Mouse (Mus musculus) hindbrain, embryonic 14.5 days (tissue): Measurements from ENCODE around the gene Dgkg. TPM values are rescaled to one million over a fixed set of nuclear protein-coding genes. Genes with fewer than 3 reads are reported as not detected.

Source experiments
- ATAC-seq: fragments of 200-750 bp; cut with Nextera tagmentation; 2 replicates; pipeline ENCODE4 v1.8.0; 2017; ENCODE audit warnings: moderate number of reproducible peaks, mild to moderate bottlenecking, moderate TSS enrichment, moderate library complexity; ENCODE audit not compliant: low FRiP score
- DNase-seq: peaks from one replicate; pipeline ENCODE4 v3.0.0-alpha.2; 2015; ENCODE audit warnings: low spot score
- H3K27ac ChIP-seq: fragments of 300-500 bp; sonication (generic); 2 replicates; pipeline ENCODE4 v1.5.1; 2014; ENCODE audit warnings: mild to moderate bottlenecking, moderate library complexity
- H3K27me3 ChIP-seq: fragments of 300-500 bp; sonication (generic); 2 replicates; pipeline ENCODE4 v1.6.1; 2014; ENCODE audit warnings: mild to moderate bottlenecking, low read length, mixed read lengths; ENCODE audit not compliant: control insufficient read depth, insufficient read depth
- H3K36me3 ChIP-seq: fragments of 300-500 bp; sonication (generic); replicated peaks from 2 replicates; pipeline ENCODE4 v1.6.1; 2014; ENCODE audit not compliant: control insufficient read depth, insufficient read depth
- H3K4me1 ChIP-seq: fragments of 300-500 bp; sonication (generic); replicated peaks from 2 replicates; pipeline ENCODE4 v1.6.1; 2014; ENCODE audit warnings: antibody characterized with exemption, low read length, mixed read lengths; ENCODE audit not compliant: control insufficient read depth, insufficient read depth
- H3K4me2 ChIP-seq: fragments of 300-500 bp; sonication (generic); replicated peaks from 2 replicates; pipeline ENCODE4 v1.6.1; 2014; ENCODE audit warnings: mild to moderate bottlenecking, moderate library complexity
- H3K4me3 ChIP-seq: fragments of 300-500 bp; sonication (generic); replicated peaks from 2 replicates; pipeline ENCODE4 v1.5.1; 2014; ENCODE audit warnings: mild to moderate bottlenecking, low read length
- H3K9ac ChIP-seq: fragments of 300-500 bp; sonication (generic); 2 replicates; pipeline ENCODE4 v1.6.1; 2014
- H3K9me3 ChIP-seq: fragments of 300-500 bp; sonication (generic); 2 replicates; pipeline ENCODE4 v1.6.1; 2016; ENCODE audit warnings: low read length; ENCODE audit not compliant: control insufficient read depth
- WGBS: fragments of 180-500 bp; shearing (Covaris S2); extraction: QIAGEN DNeasy Blood & Tissue Kit; methylation state at CpG from one replicate; pipeline ENCODE4 v1.1.7; 2014; 5-methylcytosine and 5-hydroxymethylcytosine counted together
- polyA plus RNA-seq: library from polyadenylated mRNA; unstranded; fragments of >200 nt; fragmentation: Nextera tagmentation; extraction: Ambion mirVana; gene quantifications from 2 replicates; pipeline ENCODE4 v1.2.1, GENCODE M21; 2014

Dgkg gene
- polyA plus RNA-seq, 1 experiment from 2014 or later, result 2.8 TPM

DNA sequence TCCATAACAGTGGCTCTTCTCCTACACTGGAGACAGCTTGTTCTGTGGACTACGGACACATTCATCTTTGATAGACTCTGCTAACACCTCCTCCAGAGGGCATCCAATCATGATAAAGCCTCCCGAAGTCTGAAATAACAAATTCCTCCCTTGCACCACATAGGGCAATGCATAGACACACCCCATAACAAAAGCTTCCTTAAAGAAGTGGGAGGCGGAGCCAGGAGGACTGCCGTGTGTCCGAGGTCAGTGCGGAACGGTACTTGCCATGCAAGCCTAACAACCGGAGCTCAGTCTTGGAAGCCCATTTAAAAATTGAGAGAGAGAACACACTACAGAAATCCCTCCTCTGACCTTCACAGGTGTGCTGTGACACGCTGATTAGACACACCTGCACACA lies 126.0 kb downstream of the Dgkg start:
- H3K4me1 ChIP-seq, result no peaks in the 10 kb centered on the region
- WGBS, result 82% methylated on average over 9 of the region's 9 CpGs

GRCm38 (mm10) chr16:22527499-22527939 lies 129.5 kb downstream of the Dgkg start:
- DNase-seq, result no peak
- Histone ChIP-seq H3K36me3 (no peaks in the 10 kb centered on the region), H3K27ac (no peak overlapping the region), H3K9ac (no peak overlapping the region), H3K4me3 (no peak overlapping the region), H3K4me2 (no peak overlapping the region), H3K4me1 (no peaks in the 10 kb centered on the region), H3K9me3 (no peaks in the 10 kb centered on the region), H3K27me3 (no peaks in the 10 kb centered on the region)
- 16% methylated on average over 5 of the region's 5 CpGs for WGBS
- ATAC-seq, result peak; percentile 21; the same call in 1 of the 2 replicates

More for the DNA sequence above, 126.0 kb downstream of the Dgkg start:
- no peak overlapping the region for H3K9ac ChIP-seq
- no peak overlapping the region for H3K4me3 ChIP-seq
- DNase-seq, result no peak
- no peaks in the 10 kb centered on the region for H3K27me3 ChIP-seq
- H3K9me3 ChIP-seq, result no peaks in the 10 kb centered on the region
- no peaks in the 10 kb centered on the region for H3K36me3 ChIP-seq
- no peak overlapping the region for H3K27ac ChIP-seq
- no peak for ATAC-seq
- no peak overlapping the region for H3K4me2 ChIP-seq

- 91% methylated on average over 4 of the region's 4 CpGs for WGBS
These were observed 130.6 kb downstream of the Dgkg start for GRCm38 (mm10) chr16:22526386-22526785.

GRCm38 (mm10) chr16:22517431-22518384 lies 139.3 kb downstream of the Dgkg start:
- ATAC-seq (peak; percentile 87), DNase-seq (peak; percentile 50)
- H3K27me3 ChIP-seq, result no peaks in the 10 kb centered on the region
- H3K36me3 ChIP-seq, result no peaks in the 10 kb centered on the region
- H3K4me3 ChIP-seq, result no peak overlapping the region
- H3K9ac ChIP-seq, result no peak overlapping the region
- no peaks in the 10 kb centered on the region for H3K9me3 ChIP-seq
- no peak overlapping the region for H3K4me2 ChIP-seq
- H3K27ac ChIP-seq, result 0 out of 2 replicates have a peak overlapping the region, but pooled peaks have one; percentile 20
- WGBS, result 11% methylated on average over 20 of the region's 20 CpGs
- peaks cover 11% of the 10 kb centered on the region for H3K4me1 ChIP-seq

More at GRCm38 (mm10) chr16:22526386-22526785, 130.6 kb downstream of the Dgkg start:
- H3K9ac ChIP-seq, result no peak overlapping the region
- ATAC-seq, result no peak
- no peaks in the 10 kb centered on the region for H3K27me3 ChIP-seq
- no peak for DNase-seq
- H3K4me3 ChIP-seq, result no peak overlapping the region
- no peaks in the 10 kb centered on the region for H3K4me1 ChIP-seq
- no peak overlapping the region for H3K4me2 ChIP-seq
- H3K9me3 ChIP-seq, result no peaks in the 10 kb centered on the region
- no peak overlapping the region for H3K27ac ChIP-seq
- no peaks in the 10 kb centered on the region for H3K36me3 ChIP-seq

GRCm38 (mm10) chr16:22515476-22515875 lies 141.5 kb downstream of the Dgkg start:
- Histone ChIP-seq H3K4me1 (peaks cover 11% of the 10 kb centered on the region), H3K9ac (no peak overlapping the region), H3K27ac (no peak overlapping the region), H3K27me3 (no peaks in the 10 kb centered on the region), H3K4me2 (no peak overlapping the region), H3K36me3 (no peaks in the 10 kb centered on the region), H3K4me3 (no peak overlapping the region), H3K9me3 (no peaks in the 10 kb centered on the region)
- WGBS, result 49% methylated on average over 5 of the region's 5 CpGs
- ATAC-seq (no peak), DNase-seq (no peak)

- H3K9me3 ChIP-seq, result no peaks in the 10 kb centered on the region
- 52% methylated on average over 9 of the region's 9 CpGs for WGBS
- no peaks in the 10 kb centered on the region for H3K27me3 ChIP-seq
- no peak for DNase-seq
- no peak overlapping the region for H3K9ac ChIP-seq
- no peaks in the 10 kb centered on the region for H3K4me1 ChIP-seq
- no peak overlapping the region for H3K4me3 ChIP-seq
- ATAC-seq, result no peak
- no peak overlapping the region for H3K27ac ChIP-seq
- H3K4me2 ChIP-seq, result no peak overlapping the region
- no peaks in the 10 kb centered on the region for H3K36me3 ChIP-seq
These were observed 146.0 kb downstream of the Dgkg start for GRCm38 (mm10) chr16:22510861-22511637.

DNA sequence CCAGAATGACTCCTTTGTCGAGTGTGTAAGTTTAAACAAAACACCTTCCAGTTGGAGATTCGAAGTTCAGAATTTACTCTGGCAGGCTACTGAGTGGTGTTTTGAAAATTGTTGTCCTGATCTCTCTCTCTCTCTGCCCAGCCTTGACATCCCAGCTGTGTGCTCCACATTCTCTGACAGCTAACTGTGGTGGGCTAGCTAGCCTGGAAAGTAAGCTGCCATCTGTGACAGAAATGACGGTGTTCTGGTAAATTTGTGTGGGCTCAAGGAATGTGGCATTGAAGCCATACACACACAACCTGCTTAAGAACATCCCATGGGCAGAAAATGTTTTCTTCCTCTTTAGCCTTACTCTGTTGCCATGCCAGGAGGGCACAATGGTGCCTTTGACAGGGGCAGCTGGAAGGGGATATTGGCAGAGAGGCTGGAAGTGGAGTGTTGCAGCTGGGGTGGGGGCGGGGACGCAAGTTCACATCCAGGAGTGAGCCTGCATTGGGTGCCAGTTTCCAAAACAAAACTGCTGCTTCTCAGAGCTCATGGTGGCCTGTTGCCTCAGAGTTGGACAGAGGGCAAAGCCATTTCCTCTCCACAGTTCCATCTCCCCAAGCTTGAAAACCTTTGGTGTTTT lies 148.0 kb downstream of the Dgkg start:
- no peaks in the 10 kb centered on the region for H3K9me3 ChIP-seq
- no peaks in the 10 kb centered on the region for H3K36me3 ChIP-seq
- no peak overlapping the region for H3K4me3 ChIP-seq
- WGBS, result 83% methylated on average over 5 of the region's 5 CpGs
- no peak overlapping the region for H3K4me2 ChIP-seq
- ATAC-seq, result no peak
- DNase-seq, result peak; percentile 38
- H3K27me3 ChIP-seq, result no peaks in the 10 kb centered on the region
- no peak overlapping the region for H3K9ac ChIP-seq
- no peaks in the 10 kb centered on the region for H3K4me1 ChIP-seq
- no peak overlapping the region for H3K27ac ChIP-seq

DNA sequence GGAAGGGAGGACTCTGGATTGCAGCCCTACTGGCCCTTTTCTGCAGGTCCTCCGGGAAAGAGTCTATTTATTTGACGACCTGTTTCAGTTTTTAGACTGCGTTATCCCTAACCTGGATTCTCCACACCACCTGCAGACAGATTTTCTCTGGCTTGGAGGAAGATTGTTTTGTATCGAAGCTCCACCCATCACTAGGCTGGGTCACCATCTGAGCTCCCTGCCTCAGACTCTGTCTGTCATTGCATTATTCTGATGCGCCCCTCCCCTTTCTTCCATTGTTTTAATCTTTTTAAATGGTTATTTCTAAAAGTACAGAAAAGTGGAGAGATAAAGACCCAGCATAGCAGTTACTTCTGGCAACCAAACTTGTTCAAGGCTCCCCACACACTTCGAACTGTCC lies 151.4 kb downstream of the Dgkg start:
- H3K27ac ChIP-seq, result no peak overlapping the region
- no peak for ATAC-seq

DNA sequence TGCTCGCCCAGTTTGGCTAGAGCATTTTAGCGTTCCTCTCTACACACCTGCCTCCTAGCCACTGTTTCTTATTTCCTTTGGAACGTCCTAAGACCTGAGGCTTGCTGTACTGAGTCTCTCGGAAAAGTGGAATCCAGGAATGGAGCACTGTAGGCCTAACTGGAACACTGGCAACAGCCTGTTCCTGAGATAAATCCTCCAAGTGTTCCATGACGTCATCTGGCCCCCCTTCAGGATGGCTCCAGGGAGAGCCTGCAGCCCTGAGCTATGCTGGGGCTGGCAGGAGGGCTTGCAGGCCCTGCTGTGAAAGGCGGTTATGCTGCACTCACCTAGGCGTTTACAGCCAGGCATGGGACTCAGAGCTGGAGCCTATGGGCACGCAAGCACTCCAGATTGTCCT lies 152.2 kb downstream of the Dgkg start:
- Histone ChIP-seq H3K4me3 (no peak overlapping the region), H3K27ac (no peak overlapping the region), H3K9me3 (no peaks in the 10 kb centered on the region), H3K4me2 (no peak overlapping the region), H3K27me3 (no peaks in the 10 kb centered on the region), H3K9ac (no peak overlapping the region), H3K4me1 (no peaks in the 10 kb centered on the region), H3K36me3 (no peaks in the 10 kb centered on the region)
- no peak for DNase-seq
- ATAC-seq, result 0 out of 2 replicates have a peak, but pooled peaks have one; percentile 14
- 39% methylated on average over 8 of the region's 8 CpGs for WGBS

More for the DNA sequence above, 151.4 kb downstream of the Dgkg start:
- no peaks in the 10 kb centered on the region for H3K36me3 ChIP-seq
- no peaks in the 10 kb centered on the region for H3K27me3 ChIP-seq
- no peaks in the 10 kb centered on the region for H3K9me3 ChIP-seq
- H3K4me2 ChIP-seq, result no peak overlapping the region
- H3K9ac ChIP-seq, result no peak overlapping the region
- WGBS, result 46% methylated on average over 6 of the region's 6 CpGs
- no peak for DNase-seq
- H3K4me3 ChIP-seq, result no peak overlapping the region
- H3K4me1 ChIP-seq, result no peaks in the 10 kb centered on the region
